Mouse (Mus musculus): ENCODE results near the gene Tssc4. TPM values are rescaled to one million over a fixed set of nuclear protein-coding genes. Genes with fewer than 3 reads are reported as not detected.

Gene Tssc4
- polyA plus RNA-seq, 2 experiments: 26.9 to 38.5 TPM

DNA sequence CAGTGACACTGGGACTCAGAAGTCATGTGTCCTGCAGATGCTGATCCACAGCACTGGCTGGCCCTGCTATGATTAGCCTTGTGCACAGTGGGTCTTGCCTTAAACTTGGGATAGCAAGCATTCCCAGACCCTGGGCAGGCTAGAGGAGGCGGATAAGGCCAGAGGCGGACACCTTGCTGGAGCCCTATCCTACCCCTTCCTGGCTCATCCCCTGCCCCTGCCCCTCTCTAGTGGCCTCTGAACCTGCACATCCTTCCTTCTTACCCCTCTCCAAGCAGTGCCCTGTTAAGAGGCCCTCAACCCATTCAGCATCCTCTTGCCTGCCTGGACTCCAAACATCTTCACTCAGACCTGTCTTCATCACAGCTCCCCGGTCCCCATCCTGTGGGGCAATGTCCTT lies 28.5 kb upstream of the Tssc4 start:
- Histone ChIP-seq H3K27me3 (ENCODE audit: control insufficient read depth, insufficient read depth, low read length) (no peaks in the 10 kb centered on the region), H3K4me1 (replicated peaks; ENCODE audit: control insufficient read depth in 2 of 2, insufficient read depth in 2 of 2, low read length in 1 of 2) (peaks cover 0 to 28% of the 10 kb centered on the region in 2 experiments; a peak in 2 of 4 replicates), H3K4me3 (ENCODE audit: insufficient read depth in 1 of 2, low read depth in 2 of 2, low read length in 2 of 2) (no peak overlapping the region), H3K9me3 (ENCODE audit: control insufficient read depth, low read length) (no peaks in the 10 kb centered on the region), H3K27ac (no peak overlapping the region), H3K9ac (replicated peaks) (no peak overlapping the region), H3K4me2 (ENCODE audit: low read depth) (no peak overlapping the region), H3K36me3 (replicated peaks; ENCODE audit: control insufficient read depth, insufficient read depth, low read depth) (no peaks in the 10 kb centered on the region)
- WGBS (ENCODE audit: insufficient replicate concordance): 70% methylated on average over 3 of the region's 3 CpGs
- DNase-seq (ENCODE audit: low read depth in 3 of 3, low spot score in 3 of 3) (no peak), ATAC-seq (ENCODE audit: insufficient read depth) (no peak)
- TF ChIP-seq EP300 (IDR thresholded peaks at IDR 0.05; ENCODE audit: low read depth) (no peak), CTCF (IDR thresholded peaks at IDR 0.05; ENCODE audit: low read depth) (no peak)

GRCm38 (mm10) chr7:143041138-143041822 lies 27.8 kb upstream of the Tssc4 start:
- no peaks in the 10 kb centered on the region for H3K36me3 ChIP-seq (replicated peaks; ENCODE audit: control insufficient read depth, insufficient read depth, low read depth)
- DNase-seq (ENCODE audit: low read depth in 3 of 3, low spot score in 3 of 3) (no peak), ATAC-seq (ENCODE audit: insufficient read depth) (no peak)
- H3K27me3 ChIP-seq (ENCODE audit: control insufficient read depth, insufficient read depth, low read length): no peaks in the 10 kb centered on the region
- no peaks in the 10 kb centered on the region for H3K9me3 ChIP-seq (ENCODE audit: control insufficient read depth, low read length)
- 34% methylated on average over 3 of the region's 3 CpGs for WGBS (ENCODE audit: insufficient replicate concordance)
- no peak overlapping the region for H3K4me2 ChIP-seq (ENCODE audit: low read depth)
- H3K27ac ChIP-seq: no peak overlapping the region
- H3K4me1 ChIP-seq (replicated peaks; ENCODE audit: control insufficient read depth in 2 of 2, insufficient read depth in 2 of 2, low read length in 1 of 2): peaks cover 0 to 28% of the 10 kb centered on the region in 2 experiments; a peak in 2 of 4 replicates
- no peak overlapping the region for H3K4me3 ChIP-seq (ENCODE audit: insufficient read depth in 1 of 2, low read depth in 2 of 2, low read length in 2 of 2)
- H3K9ac ChIP-seq (replicated peaks): no peak overlapping the region
- TF ChIP-seq EP300 (IDR thresholded peaks at IDR 0.05; ENCODE audit: low read depth): no peak
- no peak for TF ChIP-seq CTCF (IDR thresholded peaks at IDR 0.05; ENCODE audit: low read depth)

GRCm38 (mm10) chr7:143042089-143042488 lies 27.0 kb upstream of the Tssc4 start:
- TF ChIP-seq EP300 (IDR thresholded peaks at IDR 0.05; ENCODE audit: low read depth): no peak
- TF ChIP-seq CTCF (IDR thresholded peaks at IDR 0.05; ENCODE audit: low read depth): no peak
- Histone ChIP-seq H3K9ac (replicated peaks) (no peak overlapping the region), H3K27me3 (ENCODE audit: control insufficient read depth, insufficient read depth, low read length) (no peaks in the 10 kb centered on the region), H3K27ac (no peak overlapping the region), H3K4me2 (ENCODE audit: low read depth) (no peak overlapping the region), H3K36me3 (replicated peaks; ENCODE audit: control insufficient read depth, insufficient read depth, low read depth) (no peaks in the 10 kb centered on the region), H3K4me3 (ENCODE audit: insufficient read depth in 1 of 2, low read depth in 2 of 2, low read length in 2 of 2) (no peak overlapping the region), H3K9me3 (ENCODE audit: control insufficient read depth, low read length) (no peaks in the 10 kb centered on the region), H3K4me1 (replicated peaks; ENCODE audit: control insufficient read depth in 2 of 2, insufficient read depth in 2 of 2, low read length in 1 of 2) (peaks cover 0 to 28% of the 10 kb centered on the region in 2 experiments; a peak in 2 of 4 replicates)
- no peak for DNase-seq (ENCODE audit: low read depth in 3 of 3, low spot score in 3 of 3)
- WGBS (ENCODE audit: insufficient replicate concordance): 48% methylated on average over 3 of the region's 3 CpGs
- peak; percentile 34; the same call in 1 of the 2 replicates for ATAC-seq (ENCODE audit: insufficient read depth)

DNA sequence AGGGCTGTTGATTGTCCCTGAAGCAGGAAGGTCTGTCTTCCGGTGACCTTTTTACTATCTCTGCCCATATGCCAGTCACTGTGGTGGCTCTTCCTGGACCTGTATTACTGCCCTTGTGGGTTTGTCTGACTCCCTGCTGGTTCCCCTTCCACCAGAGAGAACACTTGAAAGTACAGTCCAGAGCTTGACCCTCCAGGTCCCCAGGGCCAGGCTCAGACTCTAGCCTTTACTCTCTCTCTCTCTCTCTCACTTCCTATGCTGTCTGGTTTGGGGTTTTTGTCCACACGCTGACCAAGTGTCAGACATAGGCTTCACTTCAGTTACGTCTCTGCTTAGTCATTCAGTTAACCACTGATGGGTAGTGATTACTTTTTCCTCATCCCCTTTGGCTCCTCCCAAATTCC lies 26.1 kb upstream of the Tssc4 start:
- ATAC-seq (ENCODE audit: insufficient read depth) (no peak), DNase-seq (ENCODE audit: low read depth in 3 of 3, low spot score in 3 of 3) (no peak)
- H3K4me2 ChIP-seq (ENCODE audit: low read depth): no peak overlapping the region
- no peak for TF ChIP-seq CTCF (IDR thresholded peaks at IDR 0.05; ENCODE audit: low read depth)
- TF ChIP-seq EP300 (IDR thresholded peaks at IDR 0.05; ENCODE audit: low read depth): no peak
- no peaks in the 10 kb centered on the region for H3K36me3 ChIP-seq (replicated peaks; ENCODE audit: control insufficient read depth, insufficient read depth, low read depth)
- H3K9me3 ChIP-seq (ENCODE audit: control insufficient read depth, low read length): no peaks in the 10 kb centered on the region
- no peak overlapping the region for H3K4me3 ChIP-seq (ENCODE audit: insufficient read depth in 1 of 2, low read depth in 2 of 2, low read length in 2 of 2)
- peaks cover 0 to 28% of the 10 kb centered on the region in 2 experiments; a peak in 2 of 4 replicates for H3K4me1 ChIP-seq (replicated peaks; ENCODE audit: control insufficient read depth in 2 of 2, insufficient read depth in 2 of 2, low read length in 1 of 2)
- H3K27me3 ChIP-seq (ENCODE audit: control insufficient read depth, insufficient read depth, low read length): no peaks in the 10 kb centered on the region
- 28% methylated on average over 3 of the region's 3 CpGs for WGBS (ENCODE audit: insufficient replicate concordance)
- H3K9ac ChIP-seq (replicated peaks): no peak overlapping the region
- H3K27ac ChIP-seq: no peak overlapping the region

DNA sequence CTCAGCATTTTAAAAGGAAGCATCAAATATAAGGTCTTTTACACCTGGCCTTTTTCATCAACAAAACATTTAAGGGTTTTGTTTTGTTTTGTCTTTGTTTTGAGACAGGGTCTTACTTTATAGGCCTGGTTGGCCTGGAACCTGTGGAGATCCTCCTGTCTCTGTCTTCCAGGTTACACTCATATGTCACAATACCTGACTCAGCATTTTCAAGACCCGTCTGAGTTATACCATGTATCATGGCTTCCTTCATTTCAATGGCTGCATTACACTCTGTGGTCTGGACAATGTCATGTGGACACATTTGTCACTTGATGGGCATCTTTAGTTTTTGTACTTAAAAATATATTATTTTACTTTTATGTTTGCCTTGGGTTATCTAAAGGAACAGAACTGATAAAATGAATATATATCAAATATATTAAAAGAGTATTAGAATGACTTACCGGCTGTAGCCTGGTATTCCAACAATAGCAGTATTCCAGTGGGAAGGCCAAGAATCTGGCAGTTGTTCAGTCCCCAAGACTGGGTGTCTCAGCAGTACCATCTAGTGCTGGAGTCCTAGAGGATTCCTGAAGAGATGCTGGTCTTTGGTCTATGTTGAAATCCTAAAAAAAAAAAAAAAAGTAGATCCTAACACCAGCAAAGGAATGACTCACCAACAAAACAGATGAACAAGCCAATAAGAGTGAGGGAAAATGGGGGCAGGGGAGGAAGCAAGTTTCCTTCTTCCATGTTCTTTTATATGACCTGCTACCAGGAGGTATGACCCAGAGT lies 24.8 kb upstream of the Tssc4 start:
- H3K4me3 ChIP-seq (ENCODE audit: insufficient read depth in 1 of 2, low read depth in 2 of 2, low read length in 2 of 2): no peak overlapping the region
- DNase-seq (ENCODE audit: low read depth in 3 of 3, low spot score in 3 of 3) (no peak), ATAC-seq (ENCODE audit: insufficient read depth) (no peak)
- no peak overlapping the region for H3K4me2 ChIP-seq (ENCODE audit: low read depth)
- H3K9me3 ChIP-seq (ENCODE audit: control insufficient read depth, low read length): no peaks in the 10 kb centered on the region
- no peak overlapping the region for H3K27ac ChIP-seq
- WGBS (ENCODE audit: insufficient replicate concordance): 54% methylated on average over 2 of the region's 2 CpGs
- H3K9ac ChIP-seq (replicated peaks): no peak overlapping the region
- no peaks in the 10 kb centered on the region for H3K36me3 ChIP-seq (replicated peaks; ENCODE audit: control insufficient read depth, insufficient read depth, low read depth)
- TF ChIP-seq CTCF (IDR thresholded peaks at IDR 0.05; ENCODE audit: low read depth) (no peak), EP300 (IDR thresholded peaks at IDR 0.05; ENCODE audit: low read depth) (no peak)
- H3K4me1 ChIP-seq (replicated peaks; ENCODE audit: control insufficient read depth in 2 of 2, insufficient read depth in 2 of 2, low read length in 1 of 2): peaks cover 0 to 25% of the 10 kb centered on the region in 2 experiments; a peak in 2 of 4 replicates
- no peaks in the 10 kb centered on the region for H3K27me3 ChIP-seq (ENCODE audit: control insufficient read depth, insufficient read depth, low read length)
